Mouse (Mus musculus): ENCODE data around the gene Ttpal. TPM values are rescaled to one million over a fixed set of nuclear protein-coding genes. Genes with fewer than 3 reads are reported as not detected.
"Not testable (repeated sequence)": the region's sequence is repeated elsewhere in the genome, so short reads cannot be mapped to it uniquely, and the experiment has no call there.

The Ttpal gene
- polyA plus RNA-seq, 3 experiments from 2014 or later: 37.3 to 41.8 (median 40.6) TPM

DNA sequence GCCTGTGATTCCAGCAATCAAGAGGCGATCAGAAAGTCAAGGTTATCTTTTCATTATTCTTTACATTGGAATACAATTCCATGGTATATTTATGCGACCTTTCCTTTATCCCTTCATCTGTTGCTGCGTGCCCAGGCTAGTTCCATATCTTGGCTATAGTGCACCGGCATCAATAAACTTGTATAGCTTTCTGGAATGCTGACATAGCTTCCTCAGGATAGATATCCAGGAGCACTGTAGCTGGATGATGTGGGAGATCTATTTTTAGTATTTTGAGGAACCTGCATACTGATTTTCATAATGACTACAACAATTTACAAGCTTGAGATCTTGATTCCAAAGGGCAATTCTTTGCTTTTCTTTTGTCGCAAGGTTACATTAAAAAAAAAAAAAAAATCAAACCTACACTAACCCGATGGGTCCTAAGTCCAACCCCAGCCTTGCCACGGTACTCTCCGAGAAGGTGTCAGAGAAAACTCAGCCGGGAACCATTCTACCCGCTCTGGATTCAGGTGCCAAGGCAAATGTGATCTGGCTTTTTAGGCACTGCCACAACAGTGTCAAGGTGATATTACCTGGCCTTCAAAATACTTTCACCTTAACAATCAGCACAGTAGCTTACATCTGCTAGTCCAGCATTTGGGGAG is 8.4 kb upstream of the Ttpal start:
- ATAC-seq: no peak

DNA sequence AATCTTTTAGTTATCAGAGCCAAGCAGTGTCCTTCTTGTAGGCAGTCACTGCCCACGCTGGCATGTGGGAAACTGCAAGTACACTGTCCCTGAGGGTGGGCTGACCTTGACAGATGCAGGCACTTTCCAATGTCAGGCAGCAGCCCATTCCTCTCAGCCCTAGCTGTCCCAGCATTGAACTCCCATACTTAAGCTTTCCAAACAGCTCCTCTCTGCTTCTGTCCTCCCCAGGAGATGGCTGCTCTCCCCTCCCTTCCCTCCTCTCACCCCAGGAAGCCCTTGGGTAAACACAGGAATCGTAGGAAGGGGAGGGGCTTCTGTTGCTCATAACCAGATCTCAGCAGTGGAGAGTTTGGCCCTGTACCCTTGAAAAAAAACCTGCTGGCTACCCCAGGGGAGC is 7.0 kb upstream of the Ttpal start:
- ATAC-seq: no peak

DNA sequence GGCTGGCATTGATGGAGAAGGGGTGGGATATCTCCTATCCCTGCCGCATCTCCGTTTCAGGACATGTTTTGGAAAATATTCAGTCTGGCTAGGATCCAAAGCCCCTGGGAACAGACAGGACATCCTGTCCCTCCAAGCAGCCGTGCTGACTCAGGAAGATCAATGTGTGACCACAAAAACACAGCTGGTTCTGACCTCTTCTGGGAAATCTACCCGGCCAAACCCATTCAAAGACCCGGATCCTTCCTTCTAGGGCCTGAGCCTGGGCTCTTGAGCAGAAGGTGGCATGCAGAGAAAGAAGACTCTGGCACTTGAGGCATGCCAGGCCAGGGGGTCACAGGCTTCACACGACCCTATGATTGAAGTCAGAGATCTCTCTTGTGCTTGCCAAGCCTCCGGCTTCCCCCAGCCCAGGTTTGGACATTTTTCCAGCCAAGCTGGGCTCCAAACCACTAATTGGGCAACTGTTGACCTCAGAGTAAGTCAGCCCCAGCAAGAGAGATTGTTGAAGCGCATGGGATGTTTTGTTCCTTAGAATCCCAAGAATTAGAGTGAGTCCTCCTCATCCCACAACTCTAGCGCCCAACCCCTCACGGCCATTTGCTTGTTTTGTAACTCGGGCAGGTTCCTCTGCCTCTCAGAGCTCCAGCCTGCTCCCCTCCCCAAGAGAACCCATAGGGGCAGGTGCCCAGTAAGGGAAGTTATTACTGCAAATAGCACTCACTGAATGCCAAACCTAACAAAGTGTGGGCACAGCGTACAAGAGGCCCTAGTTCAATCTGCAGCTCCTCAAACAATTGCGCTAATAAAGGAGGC is 5.8 kb upstream of the Ttpal start:
- no peak for ATAC-seq

DNA sequence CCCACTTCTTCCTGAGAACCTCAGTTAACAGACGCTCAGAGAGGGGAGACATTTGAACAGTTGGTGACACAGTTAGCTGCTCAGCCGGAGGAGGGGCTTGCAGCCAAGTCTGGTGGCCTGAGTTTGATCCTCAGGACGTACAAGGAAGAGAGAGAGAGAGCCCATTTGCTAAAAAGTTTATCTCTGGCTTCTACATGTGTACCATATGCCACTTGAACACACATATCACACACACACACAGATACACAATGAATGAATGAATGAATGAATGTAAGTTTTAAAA is 5.3 kb upstream of the Ttpal start:
- no peak for ATAC-seq

DNA sequence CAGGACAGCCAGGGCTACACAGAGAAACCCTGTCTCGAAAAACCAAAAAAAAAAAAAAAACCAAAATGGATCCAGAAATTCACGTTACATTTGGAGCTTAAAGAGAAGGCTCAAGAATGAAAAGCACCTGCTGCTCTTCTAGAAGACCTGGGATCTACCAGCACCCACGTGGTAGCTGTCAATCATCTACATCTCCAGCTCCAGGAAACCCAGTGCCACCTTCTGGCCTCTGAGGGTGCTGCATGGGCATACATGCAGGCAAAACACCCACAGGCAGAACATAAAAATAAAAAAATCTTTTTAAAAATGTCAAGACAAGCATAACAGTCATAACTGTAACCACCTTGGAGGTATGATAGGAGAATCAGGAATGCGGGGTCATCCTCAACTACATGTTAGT is 4.5 kb upstream of the Ttpal start:
- no peak for ATAC-seq

DNA sequence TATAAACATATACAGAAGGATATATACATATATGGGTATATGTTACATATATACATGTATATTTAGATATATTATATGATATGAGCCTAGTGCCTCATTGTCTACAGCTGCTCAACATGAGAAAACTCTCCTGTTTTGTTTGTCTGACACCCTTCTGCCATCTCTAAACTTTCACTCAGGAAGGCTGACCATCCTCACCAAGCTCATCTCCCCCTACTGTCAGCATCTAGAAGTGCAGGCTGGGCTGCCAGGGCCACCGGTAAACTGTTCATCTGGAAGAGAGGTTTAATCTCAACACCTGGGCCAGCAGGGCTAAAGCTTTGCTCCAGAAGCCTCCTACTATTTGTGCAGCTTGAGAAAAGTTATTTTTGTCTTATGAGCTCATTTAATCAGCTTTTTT is 2.9 kb upstream of the Ttpal start:
- ATAC-seq: no peak

DNA sequence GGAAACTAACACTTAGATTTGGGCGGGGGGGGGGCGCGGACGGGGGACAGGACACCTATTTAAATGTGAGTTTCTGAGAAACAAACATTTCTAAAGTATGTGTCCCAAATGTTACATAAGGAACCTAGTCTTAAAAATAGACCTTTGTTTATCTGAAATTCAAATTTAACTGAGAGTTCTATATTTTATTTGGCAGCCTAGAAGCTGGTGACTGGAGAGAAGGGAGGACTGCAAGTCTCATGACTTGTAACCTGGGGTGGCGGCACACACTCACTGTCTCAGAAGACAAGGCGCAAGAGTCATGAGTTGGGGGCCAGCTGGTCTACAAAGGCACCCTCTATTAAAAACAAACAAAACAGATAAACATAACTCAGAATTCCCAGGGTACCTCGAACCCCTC is 1.0 kb upstream of the Ttpal start:
- ATAC-seq: no peak

DNA sequence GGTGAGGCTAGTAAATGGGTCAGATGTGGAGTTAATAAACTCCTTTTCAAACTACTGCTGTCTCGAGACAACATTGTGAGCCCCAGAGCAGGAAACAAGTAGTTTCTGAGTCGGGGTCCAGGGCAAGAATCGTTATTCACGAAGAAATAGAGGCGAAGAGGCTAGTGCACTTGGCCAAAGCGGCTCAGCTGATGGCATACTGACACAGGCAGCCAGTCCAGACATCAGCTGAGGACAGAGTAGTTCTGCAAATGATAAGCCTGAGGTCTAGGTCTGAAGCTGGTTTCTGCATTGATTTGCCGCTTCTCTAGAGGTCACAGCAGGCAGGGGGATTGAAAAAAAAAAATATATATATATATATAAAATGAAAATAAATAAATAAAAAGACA is 408 bp upstream of the Ttpal start:
- ATAC-seq: no peak

DNA sequence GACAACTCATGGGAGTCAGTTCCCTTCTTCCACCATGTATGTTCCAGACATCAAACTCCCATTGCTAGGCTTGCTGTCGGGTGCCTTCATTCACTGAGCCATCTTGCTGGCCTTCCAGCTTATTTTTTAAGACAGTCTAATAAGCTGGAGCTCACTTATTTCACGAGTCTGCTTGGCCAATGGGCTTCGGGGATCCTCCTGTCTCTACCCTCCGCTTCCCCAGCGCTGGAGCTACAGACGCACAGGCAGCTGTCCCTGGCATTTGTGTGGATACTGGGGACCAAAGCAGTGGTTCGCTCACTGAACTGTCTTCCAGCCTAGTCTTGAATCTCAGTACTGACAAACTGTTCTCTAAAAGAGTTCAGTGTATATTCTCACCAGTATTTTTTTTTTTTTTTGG is 4.0 kb downstream of the Ttpal start:
- no peak for ATAC-seq

DNA sequence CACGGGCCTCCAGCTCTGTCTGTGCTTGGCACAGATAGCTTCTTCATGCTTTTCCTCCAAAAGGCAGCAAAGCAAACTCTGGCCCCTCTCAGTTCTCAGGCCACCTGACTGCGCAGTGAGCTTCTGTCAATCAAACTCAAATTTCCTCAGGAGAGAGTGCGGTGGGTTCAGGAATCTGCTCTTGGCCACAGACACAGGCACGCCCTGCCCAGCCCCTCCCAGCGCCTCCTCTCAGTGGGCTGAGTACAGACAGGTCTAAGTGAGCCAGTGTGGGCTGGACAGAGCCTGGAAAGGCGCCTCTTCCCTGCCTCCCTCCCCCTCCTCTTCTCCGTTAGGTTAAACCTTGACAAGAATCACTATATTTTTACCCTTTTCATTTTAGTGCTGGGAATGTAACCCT is 5.9 kb downstream of the Ttpal start:
- ATAC-seq: no peak

DNA sequence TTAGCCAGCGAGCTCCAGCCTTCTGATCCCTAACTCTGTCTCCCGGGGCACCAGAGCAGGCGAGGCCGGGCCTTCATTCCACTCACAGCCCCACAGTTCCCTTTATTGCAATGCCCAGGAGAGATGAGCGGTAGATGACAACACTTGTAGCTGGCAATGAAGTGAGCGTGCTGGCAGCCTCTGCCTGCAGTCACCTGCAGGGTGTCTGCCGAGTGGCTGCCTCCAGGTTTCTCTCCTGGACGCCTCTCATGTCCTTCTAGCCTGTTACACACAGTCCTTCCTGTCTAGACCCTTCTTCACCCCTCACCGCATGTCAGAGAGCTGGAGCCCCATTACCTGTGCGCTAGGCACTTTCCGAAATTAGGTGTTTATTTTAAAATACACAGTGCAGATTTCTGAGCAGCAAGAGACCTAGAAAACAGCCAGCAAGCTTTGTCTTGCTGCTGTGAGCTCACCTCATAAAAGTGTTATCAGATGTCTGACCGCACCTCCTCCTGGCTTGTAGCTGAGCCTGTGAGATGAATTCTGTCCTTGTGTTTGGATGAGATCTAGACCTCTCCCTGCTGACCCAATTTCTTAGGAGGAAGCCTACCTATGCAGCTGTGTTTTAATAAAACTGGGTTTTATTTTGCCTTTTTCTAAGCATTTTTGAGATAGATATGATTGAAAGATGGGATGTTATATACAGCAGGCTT is 7.3 kb downstream of the Ttpal start:
- no peak for ATAC-seq

DNA sequence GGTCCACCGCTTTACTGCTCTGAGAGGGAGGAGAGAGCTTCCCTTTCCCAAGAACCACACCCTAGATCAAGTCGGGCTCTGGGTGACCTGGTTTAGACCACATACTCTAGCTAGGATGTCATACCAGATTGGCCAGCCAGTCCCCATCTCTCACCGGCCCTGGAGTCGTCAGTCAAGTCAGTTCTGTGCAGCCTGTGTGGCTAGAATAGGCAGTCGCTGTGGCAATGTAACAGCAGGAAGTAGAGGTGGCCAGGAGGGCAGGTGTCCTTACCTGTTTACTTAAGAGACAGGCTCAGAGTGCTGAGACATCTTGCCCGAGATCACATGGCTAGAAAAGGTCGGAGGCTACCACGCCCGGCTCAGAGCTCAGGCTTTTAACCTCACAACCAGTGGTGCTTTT is 9.1 kb downstream of the Ttpal start:
- no peak for ATAC-seq

DNA sequence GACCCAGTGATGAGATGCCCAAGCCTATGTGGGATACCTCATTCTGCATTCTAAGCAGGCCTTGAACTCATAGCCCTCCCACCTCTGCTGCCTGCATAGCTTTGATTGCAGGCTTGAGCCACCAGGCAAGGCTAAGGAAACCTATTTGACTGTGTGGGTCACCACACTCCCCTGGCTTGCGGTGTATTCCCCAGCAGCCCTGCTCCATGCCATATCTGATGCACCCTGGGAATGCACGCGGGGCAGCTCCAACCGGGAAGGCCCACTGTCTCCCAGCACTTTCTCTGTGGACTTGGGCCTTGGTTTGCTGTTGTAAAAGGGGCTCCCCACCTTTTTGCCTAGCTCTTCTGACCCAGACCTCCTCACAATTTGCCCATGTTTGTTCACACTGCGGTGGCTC is 11.1 kb downstream of the Ttpal start:
- no peak for ATAC-seq

DNA sequence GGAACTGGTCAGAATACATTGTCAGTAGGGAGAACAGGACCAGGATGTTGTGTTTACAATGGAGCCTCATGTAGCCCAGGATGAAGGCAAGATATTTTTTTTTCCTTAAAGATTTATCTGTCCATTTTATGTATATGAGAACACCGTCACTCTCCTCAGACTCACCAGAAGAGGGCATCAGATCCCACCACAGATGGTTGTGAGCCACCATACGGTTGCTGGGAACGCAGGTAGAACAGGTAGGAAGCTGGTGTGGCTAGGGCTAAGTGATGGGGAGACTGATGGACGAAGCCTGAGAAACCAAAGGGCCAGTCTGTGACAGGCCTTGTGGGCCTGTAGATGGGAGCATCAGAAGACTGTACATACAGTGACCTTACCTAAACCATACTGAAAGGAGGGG is 11.9 kb downstream of the Ttpal start:
- ATAC-seq: no peak

DNA sequence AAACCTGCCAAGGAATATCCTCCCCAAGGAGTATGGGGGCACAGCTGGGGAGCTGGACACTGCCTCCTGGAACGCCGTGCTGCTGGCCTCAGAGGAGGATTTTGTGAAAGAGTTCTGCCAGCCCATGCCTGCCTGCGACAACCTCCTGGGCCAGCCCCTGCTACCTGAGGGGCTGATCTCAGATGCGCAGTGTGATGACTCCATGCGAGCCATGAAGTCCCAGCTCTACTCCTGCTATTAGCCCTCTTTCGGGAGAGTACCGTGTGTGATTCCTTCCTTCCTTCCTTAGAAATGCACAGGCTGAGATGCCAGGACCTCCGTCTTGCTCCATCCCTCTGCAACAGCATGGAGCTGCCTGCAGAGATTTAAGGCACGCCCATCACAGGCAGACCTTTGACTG is 13.3 kb downstream of the Ttpal start:
- no peak for ATAC-seq

DNA sequence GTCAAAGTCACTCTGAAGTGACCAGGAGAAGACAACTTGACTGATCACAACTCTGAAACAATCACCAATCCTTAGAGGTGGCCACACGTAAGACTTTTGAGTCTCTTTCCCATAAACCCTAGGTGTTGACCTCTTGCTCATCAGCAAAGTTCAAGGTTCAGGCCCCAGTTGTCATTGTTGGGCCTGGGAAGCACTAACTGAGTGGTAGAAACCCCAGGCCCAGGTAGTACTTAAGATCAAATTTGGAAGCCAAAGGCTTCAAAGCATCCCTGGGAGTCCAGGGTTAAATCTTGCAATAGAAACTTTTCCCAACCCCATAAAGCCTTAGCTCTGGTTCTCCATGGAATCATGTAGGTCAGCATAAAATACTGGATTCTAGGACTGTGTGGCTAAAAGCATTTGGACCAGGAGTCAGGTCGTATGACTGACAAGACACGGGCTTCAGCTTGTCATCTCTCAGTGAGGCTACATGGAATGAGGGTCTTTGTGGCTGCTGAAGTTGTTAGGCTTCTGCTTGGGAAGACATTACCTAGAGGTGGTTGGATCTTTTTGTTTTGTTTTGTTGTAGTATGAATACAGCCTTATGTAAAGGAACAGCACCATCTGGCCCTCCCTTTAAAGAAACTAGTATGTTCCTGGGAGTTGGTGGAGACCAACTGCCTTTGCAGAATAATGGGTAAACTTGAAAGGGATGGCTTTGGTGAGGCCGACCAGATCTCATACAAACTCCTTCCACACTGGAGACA is 14.0 kb downstream of the Ttpal start:
- no peak for ATAC-seq

DNA sequence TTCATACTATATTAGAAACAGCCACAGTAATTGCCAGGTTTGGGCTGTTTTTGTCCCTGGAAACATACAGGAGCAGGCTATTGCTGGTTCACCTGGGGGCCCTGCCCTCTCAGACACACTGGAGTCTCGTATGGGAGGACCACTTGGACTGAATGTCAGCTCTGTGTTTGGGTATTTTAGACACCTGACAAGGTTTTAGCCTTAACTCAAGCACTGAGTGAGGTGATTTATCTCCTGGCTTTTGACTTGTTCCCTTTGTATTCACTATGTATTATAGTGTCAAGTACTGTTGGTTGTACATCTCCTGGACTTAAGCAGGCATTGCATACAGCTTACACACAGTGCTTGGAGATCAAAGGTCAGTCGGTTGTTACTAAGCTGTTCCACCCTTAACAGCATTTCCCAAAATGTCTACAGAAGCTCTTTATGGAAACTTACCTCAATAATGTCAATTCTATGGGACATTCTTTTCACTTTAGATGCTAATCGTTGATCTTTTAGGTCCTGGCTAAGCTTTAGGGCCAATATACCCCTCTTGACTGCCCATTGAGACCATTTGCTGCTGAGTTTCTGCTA is 14.6 kb downstream of the Ttpal start:
- no peak for ATAC-seq

DNA sequence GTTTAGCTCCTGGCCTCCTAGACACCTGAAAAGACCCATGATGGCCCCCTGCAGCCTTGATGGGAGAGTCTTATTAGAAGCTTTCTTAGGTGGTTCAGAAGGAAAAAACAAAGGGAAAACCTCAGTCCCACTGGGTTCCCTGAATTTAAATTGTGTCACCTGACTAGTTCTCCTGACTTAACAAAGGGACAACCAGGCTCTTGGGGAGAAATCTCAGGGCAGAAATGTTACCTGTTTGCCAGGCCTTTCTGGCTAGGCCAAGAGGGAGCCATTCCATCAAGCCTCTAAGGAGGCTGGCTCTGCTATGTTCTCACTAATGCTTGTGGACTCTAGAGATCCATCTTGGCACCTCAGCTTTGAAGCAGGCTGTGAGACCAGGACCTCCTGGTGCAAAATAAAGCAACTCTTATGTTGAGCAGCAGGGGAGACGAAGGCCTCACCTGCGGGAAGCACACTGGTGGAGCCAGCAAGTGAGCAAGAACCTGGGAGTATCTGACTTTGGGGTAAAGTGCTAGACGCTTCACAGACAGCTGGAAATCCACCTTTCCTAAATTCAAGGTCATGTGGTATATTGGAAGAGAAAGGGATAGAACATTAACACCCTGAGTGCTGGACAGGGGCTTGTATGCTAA is 15.2 kb downstream of the Ttpal start:
- ATAC-seq: no peak

DNA sequence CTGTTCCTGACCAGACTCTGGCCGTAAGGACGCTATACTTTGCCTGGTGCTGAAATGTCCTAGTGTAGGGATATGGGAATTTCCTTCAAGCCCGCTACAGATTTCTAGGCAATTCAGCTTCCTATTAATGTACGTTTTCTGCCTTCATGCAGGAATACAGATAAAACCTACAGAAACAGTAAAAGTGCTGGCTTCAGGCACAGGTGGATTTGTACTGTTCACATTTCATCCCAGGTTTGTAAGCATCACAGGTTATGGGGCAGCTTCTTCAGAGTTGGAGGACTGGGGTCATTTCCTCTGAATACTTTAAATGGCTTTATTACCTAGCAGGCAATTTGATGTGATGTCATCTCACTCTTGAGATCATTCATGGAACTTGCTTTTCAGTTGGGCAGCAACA is 15.8 kb downstream of the Ttpal start:
- ATAC-seq: no peak

DNA sequence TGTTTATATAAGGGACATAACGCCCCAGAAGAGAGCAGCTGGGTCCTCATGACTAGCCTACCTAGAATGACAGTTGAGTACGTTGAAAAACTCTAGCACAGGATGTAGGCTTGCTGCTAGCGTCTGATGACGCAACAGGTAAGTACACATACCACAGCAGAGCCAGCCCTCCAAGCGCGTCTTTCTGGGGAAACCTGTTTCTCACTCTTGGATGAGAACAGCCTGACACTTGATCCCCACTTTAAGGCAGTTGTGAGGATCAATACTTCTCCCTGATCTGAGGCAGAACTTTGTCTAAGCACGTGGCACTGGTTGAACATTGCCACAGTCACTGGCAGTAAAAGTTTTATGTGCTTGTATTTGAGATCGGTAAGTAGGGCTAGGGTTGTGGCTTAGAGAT is 18.3 kb downstream of the Ttpal start:
- ATAC-seq: no peak

DNA sequence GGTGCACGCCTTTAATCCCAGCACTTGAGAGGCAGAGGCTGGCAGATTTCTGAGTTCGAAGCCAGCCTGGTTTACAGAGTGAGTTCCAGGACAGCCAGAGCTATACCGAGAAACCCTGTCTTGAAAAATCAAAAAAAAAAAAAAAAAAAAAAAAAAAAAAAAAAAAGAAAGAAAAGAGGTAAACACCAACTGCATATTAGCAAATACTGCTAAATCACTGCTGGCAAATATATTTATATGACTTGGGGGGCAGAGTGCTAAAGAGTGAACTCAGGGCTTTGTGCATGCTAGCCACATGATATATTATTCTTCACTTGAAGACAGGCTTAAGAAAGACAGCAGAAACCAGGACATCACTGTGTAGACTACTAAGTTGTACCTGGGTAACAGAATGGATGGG is 19.3 kb downstream of the Ttpal start:
- ATAC-seq: not testable (repeated sequence)

DNA sequence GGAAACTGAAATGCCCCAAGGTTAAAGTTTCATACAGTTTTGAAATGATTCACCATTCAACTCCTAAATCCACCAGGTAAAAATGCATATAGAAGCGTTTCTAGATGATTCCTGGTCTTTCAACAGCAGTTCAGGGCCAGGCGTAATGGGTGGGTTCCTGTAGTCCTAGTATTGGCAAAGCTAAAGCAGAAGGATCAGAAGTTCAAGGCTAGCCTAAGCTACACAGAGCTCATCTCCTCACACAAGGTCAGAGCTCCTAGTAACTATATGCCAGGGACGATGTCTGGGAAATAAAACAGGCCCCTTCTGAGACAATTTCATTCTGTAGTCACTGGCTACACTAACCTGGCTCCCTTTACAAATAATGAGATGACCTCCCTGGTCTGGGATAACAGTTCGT is 29.1 kb downstream of the Ttpal start:
- ATAC-seq: no peak

DNA sequence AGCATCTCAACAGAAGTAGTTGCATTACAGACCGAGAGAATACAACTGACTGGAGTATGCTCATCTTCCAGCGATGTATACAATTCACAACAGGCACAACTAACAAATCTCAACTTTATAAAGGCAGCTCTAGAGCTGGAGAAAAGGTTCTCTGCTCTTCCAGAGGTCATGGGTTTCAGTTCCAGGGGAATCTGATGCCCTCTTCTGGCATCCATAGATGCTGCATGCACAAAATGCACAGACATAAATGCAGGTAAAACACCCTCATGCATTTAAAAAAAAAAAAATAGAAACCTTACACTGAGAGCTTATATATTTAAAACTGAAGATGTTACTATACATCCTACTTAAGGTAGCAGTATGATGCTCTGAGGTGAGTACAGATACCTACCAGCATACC is 29.6 kb downstream of the Ttpal start:
- no peak for ATAC-seq

Measured in inflammation-experienced regulatory T-cells, adult 6 months (primary cell).